Mouse (Mus musculus): Measurements from ENCODE around the gene Gm572.

GRCm38 (mm10) chr4:148686491-148686941 is 43.4 kb downstream of the Gm572 start:
- TF ChIP-seq CTCF (IDR thresholded peaks at IDR 0.05; ENCODE audit: control insufficient read depth, insufficient read depth, insufficient replicate concordance, low read depth, low read length): no peak
- TF ChIP-seq POLR2A (IDR thresholded peaks at IDR 0.05; ENCODE audit: control insufficient read depth, low read depth, low read length): no peak

Measured in testis, adult 2 months (tissue).